Mouse (Mus musculus): Measurements from ENCODE around the gene Dnah7a.

DNA sequence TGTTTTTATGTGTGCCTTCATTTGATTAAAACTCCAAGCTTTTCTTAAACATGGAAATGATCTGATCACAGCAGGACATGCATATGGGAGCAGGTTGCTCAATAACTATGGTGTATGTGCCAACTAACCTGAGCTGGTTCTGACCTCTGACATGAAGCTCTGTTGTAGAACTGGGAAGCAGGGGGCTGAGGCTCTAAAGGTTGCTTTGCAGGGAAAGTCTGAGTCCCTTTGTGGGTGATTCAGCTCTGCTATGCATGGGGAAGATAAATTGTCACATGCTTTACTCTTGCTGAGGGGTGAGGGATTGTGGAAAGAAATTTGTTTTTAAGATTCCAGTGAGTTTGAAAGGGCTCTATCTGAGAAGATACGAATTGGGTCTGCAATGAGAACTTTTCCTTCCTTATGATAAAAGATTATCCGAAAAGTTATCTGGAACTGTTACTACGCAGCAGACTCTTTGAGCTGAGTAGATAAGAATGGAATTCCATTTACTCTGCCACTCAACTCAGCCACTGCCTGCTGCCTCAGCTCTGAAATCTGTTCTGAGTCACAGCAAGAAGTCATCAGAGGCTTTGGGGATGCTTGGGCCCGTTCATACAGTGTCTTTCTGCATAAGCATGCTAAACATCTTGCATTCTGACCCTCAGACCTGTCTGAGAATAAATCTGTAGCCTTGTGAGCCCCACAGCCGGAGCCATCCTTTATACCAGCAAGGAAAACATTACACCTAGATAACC lies 22.1 kb upstream of the Dnah7a start:
- no peak for TF ChIP-seq CTCF (IDR thresholded peaks at IDR 0.05)
- TF ChIP-seq POLR2A (IDR thresholded peaks at IDR 0.05; ENCODE audit: insufficient read depth, low read depth, low read length) = no peak
- no peak for TF ChIP-seq EP300 (IDR thresholded peaks at IDR 0.05; ENCODE audit: insufficient read depth, low read depth, low read length)

All from heart, adult 2 months (tissue).